Mouse (Mus musculus) heart, adult 18-20 months (tissue): ENCODE data around the gene Rac1. TPM values are rescaled to one million over a fixed set of nuclear protein-coding genes. Genes with fewer than 3 reads are reported as not detected.
"Not testable (repeated sequence)": the region's sequence is repeated elsewhere in the genome, so short reads cannot be mapped to it uniquely, and the experiment has no call there.

ENCODE experiments used
- DNase-seq, 2 experiments: peaks; one replicate each; pipeline ENCODE4 v3.0.0; 2021 to 2022; ENCODE audit warnings: mixed read lengths in 1 of 2
- long read RNA-seq, 2 experiments: library from polyadenylated mRNA; stranded (forward); transcript quantifications; one replicate each; pipeline ENCODE4 v2.0.0; 2021
- total RNA-seq, 2 experiments: library from RNA; stranded (reverse); gene quantifications; 2 replicates each; pipeline ENCODE4 v1.2.3; 2021

The Rac1 gene
- total RNA-seq, result 100 to 1,000 TPM; 228 to 240 TPM
- long read RNA-seq, experiment 1, full-length matches to known transcripts, result 70 of 84 reads
- long read RNA-seq, experiment 1, partial matches to known transcripts, result 6 of 84 reads
- long read RNA-seq, experiment 1, other reads (novel, unspliced or antisense), result 8 of 84 reads
- long read RNA-seq, experiment 2, full-length matches to known transcripts, result 46 of 59 reads
- long read RNA-seq, experiment 2, partial matches to known transcripts, result 4 of 59 reads
- long read RNA-seq, experiment 2, other reads (novel, unspliced or antisense), result 9 of 59 reads

GRCm38 (mm10) chr5:143527486-143528307 is at the start of gene Rac1:
Gene Rac1 (minus strand): TSS chr5:143528036.
- DNase-seq, result peak; percentile 97 to 98

GRCm38 (mm10) chr5:143574261-143575178 is 46.7 kb upstream of the Rac1 start:
- DNase-seq, result peak in 1 of 2 experiments; percentile 54

- DNase-seq, result no peak
Observed at GRCm38 (mm10) chr5:143573067-143573466, 45.2 kb upstream of the Rac1 start.

- DNase-seq, result peak; percentile 86 to 90
Observed at GRCm38 (mm10) chr5:143572195-143572594, 44.4 kb upstream of the Rac1 start.

- peak; percentile 82 to 95 for DNase-seq
Observed at GRCm38 (mm10) chr5:143567860-143568259, 40.0 kb upstream of the Rac1 start.

GRCm38 (mm10) chr5:143567258-143567670 is 39.4 kb upstream of the Rac1 start:
- DNase-seq, result no peak

- not testable (repeated sequence) for DNase-seq
Observed at GRCm38 (mm10) chr5:143566804-143567203, 39.0 kb upstream of the Rac1 start.

- peak; percentile 69 to 79 for DNase-seq
Observed at GRCm38 (mm10) chr5:143561544-143562185, 33.8 kb upstream of the Rac1 start.

GRCm38 (mm10) chr5:143561009-143561408 is 33.2 kb upstream of the Rac1 start:
- no peak for DNase-seq

GRCm38 (mm10) chr5:143558731-143559130 is 30.9 kb upstream of the Rac1 start:
- DNase-seq, result peak; percentile 53 to 63

- DNase-seq, result no peak
Observed at GRCm38 (mm10) chr5:143555233-143555632, 27.4 kb upstream of the Rac1 start.

GRCm38 (mm10) chr5:143552911-143553310 is 25.1 kb upstream of the Rac1 start:
- peak in 1 of 2 experiments; percentile 79 for DNase-seq

GRCm38 (mm10) chr5:143548922-143549321 is 21.1 kb upstream of the Rac1 start:
- not testable (repeated sequence) for DNase-seq

GRCm38 (mm10) chr5:143548401-143548846 is 20.6 kb upstream of the Rac1 start:
- DNase-seq, result peak; percentile 96 to 97

- no peak for DNase-seq
Observed at GRCm38 (mm10) chr5:143547866-143548265, 20.0 kb upstream of the Rac1 start.

- peak; percentile 82 to 91 for DNase-seq
Observed at GRCm38 (mm10) chr5:143547384-143547783, 19.5 kb upstream of the Rac1 start.

- no peak for DNase-seq
Observed at GRCm38 (mm10) chr5:143539111-143539510, 11.3 kb upstream of the Rac1 start.

- no peak for DNase-seq
Observed at GRCm38 (mm10) chr5:143537022-143537421, 9.2 kb upstream of the Rac1 start.

- DNase-seq, result no peak
Observed at GRCm38 (mm10) chr5:143534922-143535321, 7.1 kb upstream of the Rac1 start.

- no peak for DNase-seq
Observed at GRCm38 (mm10) chr5:143530715-143531114, 2.9 kb upstream of the Rac1 start.

GRCm38 (mm10) chr5:143528308-143528683 is 460 bp upstream of the Rac1 start:
- DNase-seq, result no peak
